Mouse (Mus musculus) liver, postnatal 0 days (tissue): Measurements from ENCODE around the gene Eci3. TPM values are rescaled to one million over a fixed set of nuclear protein-coding genes. Genes with fewer than 3 reads are reported as not detected.
"Not testable (repeated sequence)": the region's sequence is repeated elsewhere in the genome, so short reads cannot be mapped to it uniquely, and the experiment has no call there.

Source experiments
- ATAC-seq: fragments of 200-750 bp; cut with Nextera tagmentation; 2 replicates; pipeline ENCODE4 v1.8.0; 2017; ENCODE audit warnings: mild to moderate bottlenecking, moderate library complexity
- DNase-seq: peaks from one replicate; pipeline ENCODE4 v3.0.0-alpha.2; 2016
- H3K27ac ChIP-seq: fragments of 300-500 bp; sonication (generic); 2 replicates; pipeline ENCODE4 v1.5.1; 2014; ENCODE audit warnings: antibody characterized with exemption, moderate library complexity, mild to moderate bottlenecking, low read depth
- H3K27me3 ChIP-seq: fragments of 300-500 bp; sonication (generic); 2 replicates; pipeline ENCODE4 v1.6.1; 2014; ENCODE audit warnings: low read length, control low read depth, mixed read lengths; ENCODE audit not compliant: insufficient read depth
- H3K36me3 ChIP-seq: fragments of 300-500 bp; sonication (generic); replicated peaks from 2 replicates; pipeline ENCODE4 v1.6.1; 2014; ENCODE audit warnings: mild to moderate bottlenecking, control low read depth, low read length, moderate library complexity, mixed read lengths; ENCODE audit not compliant: insufficient read depth
- H3K4me1 ChIP-seq: fragments of 300-500 bp; sonication (generic); 2 replicates; pipeline ENCODE4 v1.6.1; 2014; ENCODE audit warnings: antibody characterized with exemption, mild to moderate bottlenecking, control low read depth; ENCODE audit not compliant: insufficient read depth
- H3K4me2 ChIP-seq: fragments of 300-500 bp; sonication (generic); 2 replicates; pipeline ENCODE4 v1.6.1; 2014; ENCODE audit warnings: low read depth, mild to moderate bottlenecking, low read length, moderate library complexity, mixed read lengths
- H3K4me3 ChIP-seq: fragments of 300-500 bp; sonication (generic); 2 replicates; pipeline ENCODE4 v1.5.1; 2014; ENCODE audit warnings: low read depth, low read length
- H3K9ac ChIP-seq: fragments of 300-500 bp; sonication (generic); replicated peaks from 2 replicates; pipeline ENCODE4 v1.6.1; 2014; ENCODE audit warnings: mild to moderate bottlenecking, moderate library complexity
- H3K9me3 ChIP-seq: fragments of 300-500 bp; sonication (generic); 2 replicates; pipeline ENCODE4 v1.6.1; 2016; ENCODE audit warnings: mild to moderate bottlenecking, control low read depth, low read length, mixed read lengths
- CTCF ChIP-seq: sonication (generic); IDR thresholded peaks from 2 replicates; pipeline ENCODE4 v1.5.1; 2016; ENCODE audit warnings: antibody characterized with exemption, low read depth
- EP300 ChIP-seq: IDR thresholded peaks from 2 replicates; pipeline ENCODE4 v1.6.1; 2016; ENCODE audit warnings: antibody characterized with exemption, low read depth, mild to moderate bottlenecking
- WGBS: fragments of 180-500 bp; shearing (Covaris S2); extraction: QIAGEN DNeasy Blood & Tissue Kit; methylation state at CpG from one replicate; pipeline ENCODE4 v1.1.7; 2014; ENCODE audit not compliant: insufficient replicate concordance; 5-methylcytosine and 5-hydroxymethylcytosine counted together
- polyA plus RNA-seq: library from polyadenylated mRNA; unstranded; fragments of >200 nt; fragmentation: Nextera tagmentation; extraction: Ambion mirVana; gene quantifications from 2 replicates; pipeline ENCODE4 v1.2.1, GENCODE M21; 2015

Eci3 gene
- polyA plus RNA-seq, 1 experiment from 2014 or later: 0.08 TPM

DNA sequence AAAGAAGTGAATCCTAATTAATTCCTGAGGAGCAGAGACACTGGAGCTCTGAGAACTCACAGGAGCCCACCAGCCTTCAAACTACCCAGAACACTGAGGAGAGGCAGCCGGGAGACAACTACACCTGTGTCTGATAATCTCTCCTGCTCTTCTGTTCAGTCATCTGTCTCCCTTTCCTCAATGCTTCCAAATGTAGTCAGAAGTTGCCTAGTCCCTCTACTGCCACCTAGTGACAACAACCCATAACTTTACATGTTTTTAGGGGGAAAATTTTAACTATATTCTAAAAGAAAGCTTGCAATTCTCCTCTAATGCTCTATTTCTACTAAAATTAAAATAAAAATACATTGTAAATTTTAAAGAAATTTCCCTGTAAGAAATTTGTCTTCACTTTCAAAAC is 9.5 kb upstream of the Eci3 start:
- H3K27me3 ChIP-seq: no peaks in the 10 kb centered on the region
- H3K9ac ChIP-seq: no peak overlapping the region
- no peaks in the 10 kb centered on the region for H3K4me1 ChIP-seq
- no peak overlapping the region for H3K4me3 ChIP-seq
- H3K9me3 ChIP-seq: no peaks in the 10 kb centered on the region
- no peak overlapping the region for H3K27ac ChIP-seq
- no peak for DNase-seq
- WGBS: 20% methylated on average over 1 of the region's 1 CpGs
- peaks cover 14% of the 10 kb centered on the region; the same call in 1 of the 2 replicates for H3K36me3 ChIP-seq
- peak; percentile 78 for TF ChIP-seq CTCF
- TF ChIP-seq EP300: no peak
- ATAC-seq: no peak
- H3K4me2 ChIP-seq: no peak overlapping the region

DNA sequence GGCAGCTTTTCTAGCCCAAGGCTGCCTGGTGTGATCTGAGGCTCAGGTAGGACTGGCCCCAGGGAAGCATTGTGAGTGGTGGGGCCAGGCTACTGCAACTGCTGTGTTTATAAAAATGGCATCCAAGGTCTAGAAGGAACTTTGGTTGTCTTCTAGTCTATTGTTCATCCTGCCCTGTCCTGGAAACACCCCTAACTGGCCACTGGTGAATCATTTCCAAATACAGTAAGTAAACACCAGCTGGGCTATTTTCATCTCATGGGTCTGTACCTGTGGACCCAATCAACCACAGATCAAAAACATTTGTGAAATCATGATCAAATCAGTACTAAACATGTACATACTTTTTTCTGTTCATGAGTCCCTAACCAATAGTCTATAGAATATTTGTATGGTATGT is 8.8 kb upstream of the Eci3 start:
- not testable (repeated sequence) for H3K27ac ChIP-seq, DNase-seq, H3K4me1 ChIP-seq, H3K9ac ChIP-seq, H3K9me3 ChIP-seq, H3K4me3 ChIP-seq, H3K4me2 ChIP-seq, H3K36me3 ChIP-seq, H3K27me3 ChIP-seq
- ATAC-seq: peak; percentile 31; the same call in 1 of the 2 replicates

DNA sequence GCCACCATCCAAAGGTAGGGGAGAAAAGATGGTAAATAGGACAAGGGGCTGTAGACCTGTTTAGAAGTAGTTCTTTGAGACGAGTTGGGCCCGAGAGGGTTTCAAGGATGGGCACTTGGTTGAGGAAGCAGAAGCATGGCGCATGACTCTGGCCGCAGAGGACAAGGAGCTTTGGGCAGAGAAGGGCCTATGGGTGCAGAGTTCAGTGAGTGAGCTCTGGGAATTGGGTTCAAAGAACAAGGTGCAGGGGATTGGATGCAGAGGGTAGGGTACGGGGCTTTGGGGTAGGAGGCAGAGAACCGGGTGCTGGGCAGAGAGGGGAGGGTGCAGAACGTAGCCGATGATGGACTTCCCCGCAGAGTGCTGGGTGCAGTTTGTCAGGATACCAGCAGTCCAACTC is 2.0 kb upstream of the Eci3 start:
- ATAC-seq, H3K4me2 ChIP-seq, H3K4me1 ChIP-seq, DNase-seq, H3K27ac ChIP-seq, H3K4me3 ChIP-seq, H3K36me3 ChIP-seq, H3K9me3 ChIP-seq, H3K9ac ChIP-seq: not testable (repeated sequence)
- WGBS: 67% methylated on average over 9 of the region's 9 CpGs
- peaks cover 19% of the 10 kb centered on the region for H3K27me3 ChIP-seq

DNA sequence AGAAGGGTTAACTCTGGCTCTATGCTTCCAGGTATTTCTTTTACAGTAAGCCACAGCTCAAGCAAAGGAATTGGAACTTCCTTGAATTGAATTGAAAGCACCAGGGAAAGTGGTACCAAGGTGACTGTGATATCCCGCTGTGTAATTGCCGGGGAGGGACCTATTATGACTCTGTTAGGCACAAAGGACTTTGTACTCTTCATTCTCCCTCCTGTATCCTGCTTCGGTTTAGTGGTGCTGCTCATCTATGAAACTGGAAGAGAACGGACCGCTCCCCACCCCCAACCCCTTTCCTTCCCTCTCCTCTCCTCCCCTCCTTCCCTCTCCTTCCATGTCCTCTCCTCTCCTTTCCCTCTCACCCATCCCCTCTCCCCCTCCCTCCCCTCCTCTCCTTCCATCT is 1.3 kb upstream of the Eci3 start:
- peaks cover 9% of the 10 kb centered on the region for H3K4me1 ChIP-seq
- peak overlapping the region; percentile 77 for H3K4me2 ChIP-seq
- H3K36me3 ChIP-seq: no peaks in the 10 kb centered on the region
- no peak overlapping the region for H3K4me3 ChIP-seq
- H3K27ac ChIP-seq: no peak overlapping the region
- no peak for TF ChIP-seq EP300
- no peak for TF ChIP-seq CTCF
- H3K27me3 ChIP-seq: peaks cover 19% of the 10 kb centered on the region
- no peak overlapping the region for H3K9ac ChIP-seq
- no peak for DNase-seq
- ATAC-seq: no peak
- 22% methylated on average over 5 of the region's 5 CpGs for WGBS
- no peaks in the 10 kb centered on the region for H3K9me3 ChIP-seq

DNA sequence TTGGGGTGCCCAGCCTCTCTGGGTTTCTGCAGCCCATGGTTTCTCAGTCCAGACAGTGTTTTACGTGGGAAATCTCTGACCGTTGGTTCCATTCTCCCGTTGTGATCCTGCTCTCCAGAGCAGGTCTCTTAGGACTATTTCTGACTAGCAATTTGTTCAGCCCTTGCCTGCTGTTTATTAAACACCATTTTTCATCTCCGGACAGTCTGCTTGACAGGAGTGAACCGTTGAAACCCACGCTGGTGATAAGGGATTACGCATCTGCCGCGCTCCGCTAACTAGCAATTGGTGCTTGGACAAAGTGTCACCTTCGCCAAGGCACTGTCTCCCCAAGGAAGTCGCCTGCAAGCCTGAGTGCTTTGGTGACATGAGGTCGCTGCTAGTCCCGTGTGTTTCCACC is 809 bp upstream of the Eci3 start:
- Histone ChIP-seq H3K27me3 (peaks cover 19% of the 10 kb centered on the region), H3K4me1 (peaks cover 9% of the 10 kb centered on the region), H3K4me2 (peak overlapping the region; percentile 77), H3K9ac (no peak overlapping the region), H3K9me3 (no peaks in the 10 kb centered on the region), H3K27ac (no peak overlapping the region), H3K4me3 (peak overlapping the region; percentile 37), H3K36me3 (no peaks in the 10 kb centered on the region)
- no peak for TF ChIP-seq EP300
- no peak for TF ChIP-seq CTCF
- no peak for DNase-seq
- no peak for ATAC-seq
- 7% methylated on average over 14 of the region's 14 CpGs for WGBS

DNA sequence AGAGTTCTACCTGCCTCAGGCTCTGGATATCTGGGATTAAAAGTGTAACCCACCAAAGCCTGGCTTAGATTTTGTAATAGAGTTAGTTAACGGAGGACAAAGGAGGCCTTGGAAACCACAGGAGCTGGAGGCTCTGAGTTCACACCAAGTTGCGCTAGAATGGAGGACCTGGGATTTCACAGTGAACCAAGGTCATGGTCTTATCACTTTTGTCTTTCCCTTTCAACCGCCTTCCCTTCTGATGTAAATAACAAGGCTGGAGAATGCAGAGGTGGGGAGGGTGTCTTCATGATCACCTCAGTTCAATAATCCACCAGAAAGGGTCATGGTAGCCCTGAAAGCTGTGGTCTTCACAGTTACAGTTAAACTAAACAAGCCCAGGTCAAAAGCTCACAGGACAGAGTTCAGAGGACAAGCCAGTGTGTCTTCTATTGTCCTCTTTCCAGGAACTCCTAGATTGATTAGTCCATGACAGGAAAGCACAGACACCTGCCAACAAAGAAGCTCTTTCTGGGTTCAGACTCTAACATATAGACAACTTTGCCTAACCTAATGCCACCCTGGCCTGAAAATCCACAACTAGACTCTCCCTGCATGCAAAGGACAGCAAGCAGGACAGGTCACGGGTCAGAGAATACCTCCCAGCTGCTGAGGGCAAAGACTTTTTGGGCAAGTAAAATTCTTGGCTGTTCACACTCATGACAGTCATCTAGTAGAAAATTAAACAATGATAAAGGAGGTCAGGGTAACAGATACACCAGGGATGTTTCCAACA is 2.4 kb downstream of the Eci3 start:
- Histone ChIP-seq H3K4me2 (no peak overlapping the region), H3K9me3 (no peaks in the 10 kb centered on the region), H3K9ac (no peak overlapping the region), H3K27ac (no peak overlapping the region), H3K27me3 (peaks cover 19% of the 10 kb centered on the region), H3K36me3 (no peaks in the 10 kb centered on the region), H3K4me3 (no peak overlapping the region), H3K4me1 (peaks cover 9% of the 10 kb centered on the region)
- TF ChIP-seq EP300 (no peak), CTCF (no peak)
- no peak for ATAC-seq
- 65% methylated on average over 4 of the region's 4 CpGs for WGBS
- DNase-seq: no peak

DNA sequence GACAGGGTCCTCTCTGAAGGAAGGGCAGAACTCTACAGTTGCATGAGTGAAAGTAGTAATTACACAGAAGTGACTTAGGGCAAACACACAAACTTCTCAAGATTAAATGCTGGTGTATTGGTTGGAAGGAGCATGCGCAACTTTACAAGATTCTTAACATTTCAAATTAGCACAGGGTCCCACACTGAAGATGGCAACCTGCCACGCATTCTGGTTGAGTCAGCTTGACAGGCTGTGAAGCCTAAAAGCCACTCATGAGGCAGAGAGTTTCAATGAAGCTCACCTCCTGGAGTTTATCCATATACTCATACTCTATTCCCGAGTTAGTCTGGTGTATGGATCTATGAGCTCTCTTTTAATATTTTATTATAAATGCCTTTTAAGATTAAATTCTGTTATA is 5.5 kb downstream of the Eci3 start:
- not testable (repeated sequence) for H3K4me3 ChIP-seq, H3K27ac ChIP-seq, H3K4me1 ChIP-seq, H3K9me3 ChIP-seq, H3K36me3 ChIP-seq, H3K27me3 ChIP-seq, DNase-seq, ATAC-seq, H3K9ac ChIP-seq, H3K4me2 ChIP-seq
- WGBS: 85% methylated on average over 3 of the region's 3 CpGs
